34 mouse cellular contexts compared by ENCODE assay signal in genomic region chr11:5611918-5612317, GRCm38 (mm10). TPM values are rescaled to one million over a fixed set of nuclear protein-coding genes. Genes with fewer than 3 reads are reported as not detected.
"Had no signal": no experiment of that assay in that cellular context is flagged by ENCODE, and none has a peak within 500 bp of the region (broad histone marks: within the 10 kb centered on the region; RNA-seq: fewer than 3 reads in every experiment).

No protein-coding gene starts in this region.

RNA-seq across cellular contexts. Expression of gene Ankrd36, which starts 42.4 kb away (rescaled TPM):
- total RNA-seq: heart, adult 2 months; heart, adult 8-10 months; heart, postnatal 10 days; heart, postnatal 14 days; heart, postnatal 25 days; heart, postnatal 36 days; heart, postnatal 4 days; hematopoietic stem cell, adult 5-6 weeks; hindbrain, postnatal 0 days; layer of hippocampus, adult 18-20 months; layer of hippocampus, adult 2 months; layer of hippocampus, adult 8-10 months; layer of hippocampus, postnatal 10 days; layer of hippocampus, postnatal 14 days; layer of hippocampus, postnatal 25 days; layer of hippocampus, postnatal 36 days had no signal
- polyA plus RNA-seq: heart, embryonic 14.5 days; heart, embryonic 15.5 days; heart, embryonic 16.5 days; heart, postnatal 0 days; hindbrain, embryonic 11.5 days; hindbrain, embryonic 13.5 days; hindbrain, embryonic 14.5 days; hindbrain, embryonic 15.5 days; hindbrain, embryonic 16.5 days; hindbrain, postnatal 0 days; inflammation-experienced regulatory T-cells, adult 6 months; intestine, embryonic 14.5 days; intestine, embryonic 16.5 days; intestine, postnatal 0 days; kidney, embryonic 14.5 days; kidney, embryonic 15.5 days; kidney, embryonic 16.5 days; kidney, postnatal 0 days; large intestine, adult 2 months had no signal
